Mouse (Mus musculus): ENCODE data around the gene Nr4a1. TPM values are rescaled to one million over a fixed set of nuclear protein-coding genes. Genes with fewer than 3 reads are reported as not detected.

The Nr4a1 gene
- polyA plus RNA-seq, 1 experiment = 5.7 TPM

DNA sequence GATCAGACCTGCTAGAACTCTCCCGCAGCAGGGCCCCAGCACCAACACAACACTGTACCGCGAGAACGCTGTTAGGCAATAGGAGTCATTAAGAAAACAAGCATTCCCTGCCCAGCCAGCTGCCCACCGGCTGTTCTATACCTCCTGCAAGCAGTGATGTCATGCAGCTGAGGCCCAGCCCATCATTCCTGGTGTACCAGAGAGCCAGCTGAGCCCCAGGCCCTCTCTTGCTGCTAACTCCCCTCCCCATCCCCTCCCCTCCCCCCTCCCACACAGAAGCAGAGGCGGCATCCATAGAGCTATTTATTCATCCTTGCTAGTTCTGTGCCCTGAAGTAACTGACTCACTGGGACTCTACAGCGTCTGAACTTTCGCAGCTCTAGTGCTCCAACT is 33.2 kb upstream of the Nr4a1 start:
- DNase-seq = no peak
- H3K4me3 ChIP-seq (ENCODE audit: insufficient read depth, low read depth, low read length) = no peak overlapping the region
- TF ChIP-seq POLR2A (IDR thresholded peaks at IDR 0.05; ENCODE audit: low read depth, low read length) = no peak
- TF ChIP-seq CTCF (conservative IDR thresholded peaks at IDR 0.05; ENCODE audit: insufficient read depth, insufficient read length, low read depth, low read length) = no peak
- H3K36me3 ChIP-seq (ENCODE audit: control insufficient read depth, insufficient read depth, low read length) = no peaks in the 10 kb centered on the region
- no peak overlapping the region for H3K27ac ChIP-seq (ENCODE audit: insufficient read depth, low read depth, low read length)
- H3K4me1 ChIP-seq (ENCODE audit: control insufficient read depth, insufficient read depth, low read length) = peaks cover 3% of the 10 kb centered on the region; the same call in 1 of the 2 replicates
- WGBS = 33% methylated on average over 8 of the region's 8 CpGs
- H3K27me3 ChIP-seq (replicated peaks; ENCODE audit: control insufficient read depth, insufficient read depth, low read length) = no peaks in the 10 kb centered on the region

DNA sequence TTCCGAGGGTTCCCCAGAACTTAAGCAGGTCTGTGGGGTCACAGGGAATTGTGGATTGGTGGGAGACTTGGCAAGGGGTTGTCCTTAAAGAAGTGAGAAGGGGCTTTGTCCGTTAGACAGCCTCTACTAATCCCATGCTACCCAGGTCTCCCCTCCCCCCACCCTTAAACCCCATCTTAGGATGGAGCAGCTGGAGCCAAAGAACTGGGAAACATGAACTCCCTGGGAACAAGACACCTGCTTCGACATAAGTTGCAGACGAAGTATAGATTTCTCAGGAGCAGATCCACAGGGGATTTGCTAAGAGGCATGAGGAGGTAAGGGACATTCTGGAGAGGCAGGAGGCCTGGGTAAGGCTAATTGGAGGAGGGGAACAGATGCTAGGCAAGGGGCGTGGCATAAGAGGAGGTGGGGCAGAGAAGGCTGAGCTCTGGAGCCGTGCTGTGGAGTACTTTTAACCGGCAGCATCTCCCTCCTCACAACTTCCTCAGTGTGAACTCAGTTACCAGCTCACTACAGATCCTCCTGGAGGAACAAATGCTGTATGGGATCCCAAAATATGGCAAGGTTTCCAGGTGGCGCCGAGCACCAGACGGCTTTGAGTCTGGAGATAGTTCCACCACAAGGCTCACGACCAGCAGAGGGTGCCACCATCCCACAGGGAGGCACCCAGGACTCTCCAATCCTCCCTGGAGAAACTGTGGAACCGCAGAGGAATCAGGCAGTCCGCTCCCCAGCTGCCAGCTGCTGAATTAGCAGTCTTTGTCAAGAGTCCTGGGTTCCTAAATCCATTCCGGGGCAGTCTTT is 32.6 kb upstream of the Nr4a1 start:
- peak; percentile 90 for DNase-seq
- Histone ChIP-seq H3K27ac (ENCODE audit: insufficient read depth, low read depth, low read length) (no peak overlapping the region), H3K4me1 (ENCODE audit: control insufficient read depth, insufficient read depth, low read length) (no peaks in the 10 kb centered on the region; the same call in 1 of the 2 replicates), H3K4me3 (ENCODE audit: insufficient read depth, low read depth, low read length) (peak overlapping the region; percentile 29), H3K27me3 (replicated peaks; ENCODE audit: control insufficient read depth, insufficient read depth, low read length) (no peaks in the 10 kb centered on the region), H3K36me3 (ENCODE audit: control insufficient read depth, insufficient read depth, low read length) (no peaks in the 10 kb centered on the region)
- no peak for TF ChIP-seq POLR2A (IDR thresholded peaks at IDR 0.05; ENCODE audit: low read depth, low read length)
- peak; percentile 94 for TF ChIP-seq CTCF (conservative IDR thresholded peaks at IDR 0.05; ENCODE audit: insufficient read depth, insufficient read length, low read depth, low read length)
- WGBS = 9% methylated on average over 14 of the region's 14 CpGs

GRCm38 (mm10) chr15:101222897-101223482 is 31.1 kb upstream of the Nr4a1 start:
- Histone ChIP-seq H3K4me3 (ENCODE audit: insufficient read depth, low read depth, low read length) (no peak overlapping the region), H3K27me3 (replicated peaks; ENCODE audit: control insufficient read depth, insufficient read depth, low read length) (no peaks in the 10 kb centered on the region), H3K27ac (ENCODE audit: insufficient read depth, low read depth, low read length) (no peak overlapping the region), H3K36me3 (ENCODE audit: control insufficient read depth, insufficient read depth, low read length) (no peaks in the 10 kb centered on the region), H3K4me1 (ENCODE audit: control insufficient read depth, insufficient read depth, low read length) (no peaks in the 10 kb centered on the region; the same call in 1 of the 2 replicates)
- no peak for DNase-seq
- no peak for TF ChIP-seq POLR2A (IDR thresholded peaks at IDR 0.05; ENCODE audit: low read depth, low read length)
- TF ChIP-seq CTCF (conservative IDR thresholded peaks at IDR 0.05; ENCODE audit: insufficient read depth, insufficient read length, low read depth, low read length) = no peak
- WGBS = 76% methylated on average over 13 of the region's 13 CpGs

DNA sequence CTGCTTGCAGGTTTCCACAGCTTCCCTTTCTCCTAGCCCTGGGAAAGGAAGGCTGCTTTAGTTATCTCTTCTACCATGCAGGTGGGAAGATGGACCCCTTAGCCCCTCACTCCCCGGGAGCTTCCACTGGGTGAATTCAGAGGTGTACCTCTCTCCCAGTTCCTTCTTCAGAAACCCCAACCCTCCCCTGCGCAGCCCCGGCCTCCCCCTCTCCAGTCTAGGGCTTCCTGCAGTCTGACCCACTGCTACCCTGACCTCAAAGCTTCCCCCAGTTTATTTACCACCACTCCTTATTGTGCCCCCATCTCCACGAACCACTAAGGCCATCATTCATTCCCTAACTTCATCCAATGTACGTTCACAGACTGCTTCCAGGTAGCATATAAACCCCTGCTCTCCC is 30.5 kb upstream of the Nr4a1 start:
- DNase-seq = no peak
- 20% methylated on average over 5 of the region's 5 CpGs for WGBS

DNA sequence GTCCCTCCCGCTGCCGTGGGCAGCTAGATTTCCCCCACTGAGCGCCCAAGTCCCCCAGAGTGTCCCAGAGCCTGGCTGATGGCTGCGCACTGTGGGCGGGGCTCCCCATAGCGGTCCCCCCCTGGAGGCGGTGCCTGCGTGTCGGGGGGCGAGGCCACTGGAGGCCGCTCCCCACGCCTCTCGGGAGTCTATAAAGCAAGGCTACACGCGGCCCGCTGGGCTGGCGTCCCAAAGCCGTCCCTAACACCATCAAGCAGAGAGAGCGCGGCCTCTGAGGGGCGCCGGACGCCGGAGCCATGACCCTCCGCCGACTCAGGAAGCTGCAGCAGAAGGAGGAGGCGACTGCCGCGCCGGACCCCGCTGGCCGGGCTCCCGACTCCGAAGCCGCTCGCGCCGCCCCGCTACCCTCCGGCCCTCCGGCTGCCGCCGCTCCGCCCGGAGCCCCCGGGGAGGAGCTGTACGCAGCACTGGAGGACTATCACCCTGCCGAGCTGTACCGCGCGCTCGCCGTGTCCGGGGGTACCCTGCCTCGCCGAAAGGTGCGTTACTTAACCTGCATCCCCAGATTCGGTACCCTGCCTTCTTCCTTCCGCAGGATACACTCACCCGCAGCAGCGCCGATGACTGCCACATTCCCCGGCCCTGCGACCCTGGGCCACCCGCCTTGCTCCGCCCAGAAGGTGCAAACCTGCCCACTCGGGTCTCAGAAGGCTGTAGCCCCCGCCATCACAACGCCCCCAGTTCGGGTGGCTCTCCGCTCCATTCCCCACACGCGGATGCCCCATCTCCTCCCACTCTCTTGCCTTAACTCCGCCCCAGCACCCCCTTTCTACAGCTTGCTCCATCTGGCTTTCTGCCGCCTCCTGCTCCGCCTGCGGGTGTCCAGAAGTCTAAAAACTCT is 29.8 kb upstream of the Nr4a1 start, which contains the start of gene Grasp:
Gene Grasp, plus strand, starts transcription at position 183 of the 901 bp plus-strand sequence.
- H3K4me3 ChIP-seq (ENCODE audit: insufficient read depth, low read depth, low read length) = peak within 1 kb of the TSS; percentile 74
- H3K36me3 ChIP-seq (ENCODE audit: control insufficient read depth, insufficient read depth, low read length) = no peaks in the 10 kb centered on the region
- WGBS = 2% methylated on average over 77 of the region's 77 CpGs
- TF ChIP-seq POLR2A (IDR thresholded peaks at IDR 0.05; ENCODE audit: low read depth, low read length) (peak; percentile 91), CTCF (conservative IDR thresholded peaks at IDR 0.05; ENCODE audit: insufficient read depth, insufficient read length, low read depth, low read length) (no peak)
- H3K27me3 ChIP-seq (replicated peaks; ENCODE audit: control insufficient read depth, insufficient read depth, low read length) = no peaks in the 10 kb centered on the region
- peak; percentile 94 for DNase-seq
- peak within 1 kb of the TSS; percentile 67 for H3K27ac ChIP-seq (ENCODE audit: insufficient read depth, low read depth, low read length)
- H3K4me1 ChIP-seq (ENCODE audit: control insufficient read depth, insufficient read depth, low read length) = no peaks in the 10 kb centered on the region; the same call in 1 of the 2 replicates

More for the DNA sequence above, 30.5 kb upstream of the Nr4a1 start:
- Histone ChIP-seq H3K4me3 (ENCODE audit: insufficient read depth, low read depth, low read length) (peak overlapping the region; percentile 74), H3K27me3 (replicated peaks; ENCODE audit: control insufficient read depth, insufficient read depth, low read length) (no peaks in the 10 kb centered on the region), H3K27ac (ENCODE audit: insufficient read depth, low read depth, low read length) (no peak overlapping the region), H3K4me1 (ENCODE audit: control insufficient read depth, insufficient read depth, low read length) (no peaks in the 10 kb centered on the region; the same call in 1 of the 2 replicates), H3K36me3 (ENCODE audit: control insufficient read depth, insufficient read depth, low read length) (no peaks in the 10 kb centered on the region)
- no peak for TF ChIP-seq POLR2A (IDR thresholded peaks at IDR 0.05; ENCODE audit: low read depth, low read length)
- no peak for TF ChIP-seq CTCF (conservative IDR thresholded peaks at IDR 0.05; ENCODE audit: insufficient read depth, insufficient read length, low read depth, low read length)

DNA sequence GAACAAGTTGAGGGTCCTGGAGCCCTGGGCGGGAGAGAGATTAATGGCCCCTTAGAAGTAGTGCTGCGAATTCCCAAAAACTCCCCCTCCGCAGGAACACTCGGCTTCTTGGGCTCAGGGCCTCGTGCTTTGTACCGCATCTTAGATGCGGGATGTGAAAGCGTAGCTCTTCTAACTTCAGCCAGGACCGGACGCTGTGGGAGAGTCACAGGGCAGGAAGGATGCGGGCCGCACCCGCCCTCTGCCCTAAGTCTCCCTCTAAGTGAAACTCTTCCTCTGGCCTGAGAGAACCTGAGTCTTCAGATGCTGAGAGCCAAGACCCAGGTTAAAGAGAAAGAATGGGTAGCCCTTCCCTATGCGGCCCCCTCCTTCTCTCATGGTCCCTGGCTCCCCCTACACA is 29.1 kb upstream of the Nr4a1 start:
- 36% methylated on average over 14 of the region's 14 CpGs for WGBS
- Histone ChIP-seq H3K27ac (ENCODE audit: insufficient read depth, low read depth, low read length) (peak overlapping the region; percentile 67), H3K4me1 (ENCODE audit: control insufficient read depth, insufficient read depth, low read length) (no peaks in the 10 kb centered on the region; the same call in 1 of the 2 replicates), H3K27me3 (replicated peaks; ENCODE audit: control insufficient read depth, insufficient read depth, low read length) (no peaks in the 10 kb centered on the region), H3K36me3 (ENCODE audit: control insufficient read depth, insufficient read depth, low read length) (no peaks in the 10 kb centered on the region), H3K4me3 (ENCODE audit: insufficient read depth, low read depth, low read length) (peak overlapping the region; percentile 74)
- DNase-seq = peak; percentile 65
- TF ChIP-seq CTCF (conservative IDR thresholded peaks at IDR 0.05; ENCODE audit: insufficient read depth, insufficient read length, low read depth, low read length) (no peak), POLR2A (IDR thresholded peaks at IDR 0.05; ENCODE audit: low read depth, low read length) (no peak)

All from kidney, adult 2 months (tissue).